Mouse (Mus musculus) forelimb bud, embryonic 11.5 days (tissue): ENCODE measurements around the gene Ascl2.
A peak's percentile ranks its signal among the peaks of the same experiment; 100 is the strongest.

ENCODE experiments used
- DNase-seq: peaks from one replicate; pipeline ENCODE4 v3.0.0-alpha.2; 2012; ENCODE audit warnings: low read depth, low spot score

Ascl2 gene

GRCm38 (mm10) chr7:142968809-142969511 is at the start of gene Ascl2:
Gene Ascl2 (minus strand): TSS chr7:142969264.
- DNase-seq, result peak; percentile 33

GRCm38 (mm10) chr7:143017181-143017580 is 48.1 kb upstream of the Ascl2 start:
- no peak for DNase-seq

- no peak for DNase-seq
Observed at GRCm38 (mm10) chr7:143016424-143017142, 47.5 kb upstream of the Ascl2 start.

GRCm38 (mm10) chr7:143015755-143016423 is 46.8 kb upstream of the Ascl2 start:
- DNase-seq, result no peak

GRCm38 (mm10) chr7:143014862-143015659 is 46.0 kb upstream of the Ascl2 start:
- no peak for DNase-seq

GRCm38 (mm10) chr7:143013420-143014178 is 44.5 kb upstream of the Ascl2 start:
- DNase-seq, result no peak

- no peak for DNase-seq
Observed at GRCm38 (mm10) chr7:143012230-143012875, 43.3 kb upstream of the Ascl2 start.

GRCm38 (mm10) chr7:143011226-143011625 is 42.2 kb upstream of the Ascl2 start:
- no peak for DNase-seq

- no peak for DNase-seq
Observed at GRCm38 (mm10) chr7:143009996-143010395, 40.9 kb upstream of the Ascl2 start.

- DNase-seq, result peak; percentile 87
Observed at GRCm38 (mm10) chr7:143008996-143009665, 40.1 kb upstream of the Ascl2 start.

- peak; percentile 86 for DNase-seq
Observed at GRCm38 (mm10) chr7:143008370-143008926, 39.4 kb upstream of the Ascl2 start.

- DNase-seq, result peak; percentile 96
Observed at GRCm38 (mm10) chr7:143007599-143008369, 38.7 kb upstream of the Ascl2 start.

GRCm38 (mm10) chr7:143006756-143007598 is 37.9 kb upstream of the Ascl2 start:
- DNase-seq, result no peak

GRCm38 (mm10) chr7:143006097-143006755 is 37.2 kb upstream of the Ascl2 start:
- DNase-seq, result no peak

GRCm38 (mm10) chr7:143005344-143006096 is 36.5 kb upstream of the Ascl2 start:
- DNase-seq, result no peak

GRCm38 (mm10) chr7:143004727-143005343 is 35.8 kb upstream of the Ascl2 start, which contains the start of gene Tspan32:
Gene Tspan32 (plus strand): TSS chr7:143005046.
- DNase-seq, result no peak
